Mouse (Mus musculus): ENCODE results near the gene St6galnac1. TPM values are rescaled to one million over a fixed set of nuclear protein-coding genes. Genes with fewer than 3 reads are reported as not detected.

The St6galnac1 gene
- polyA plus RNA-seq, 1 experiment from 2014 or later: not detected

DNA sequence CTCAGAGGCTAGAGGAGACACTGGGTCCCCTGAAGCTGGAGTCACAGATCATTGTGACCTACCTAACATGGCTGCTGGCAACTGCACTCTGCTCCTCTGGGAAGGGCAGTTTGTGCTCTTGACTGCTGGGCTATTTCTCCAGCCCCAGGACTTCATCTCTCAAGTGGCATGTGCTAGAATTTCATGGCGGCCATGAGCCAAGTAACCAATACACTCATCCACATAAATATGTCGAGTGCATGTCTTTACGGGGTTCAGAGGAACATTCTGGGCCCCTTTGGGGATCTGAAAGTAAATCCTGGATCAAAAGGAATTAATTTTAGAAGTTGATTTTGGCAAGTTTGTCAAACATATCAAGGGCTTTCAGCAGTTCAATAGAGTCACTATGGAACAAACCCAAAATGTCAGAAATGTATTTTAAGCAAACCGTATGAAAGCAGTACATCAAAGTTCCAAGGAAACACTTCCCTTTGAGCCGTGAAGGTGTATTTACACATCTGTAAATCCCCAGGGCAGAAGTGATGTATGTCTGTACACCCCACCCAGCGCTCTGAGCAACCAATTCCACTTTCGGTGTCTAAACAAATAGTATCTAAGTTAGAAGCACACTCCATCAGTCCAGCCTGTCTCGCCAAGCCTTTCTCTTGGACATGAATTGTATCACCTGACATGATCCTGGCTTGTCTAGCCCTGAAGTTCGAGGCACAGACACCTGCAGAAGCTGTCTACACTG lies 45.9 kb downstream of the St6galnac1 start:
- no peak for DNase-seq (ENCODE audit: low spot score)

GRCm38 (mm10) chr11:116726156-116726555 lies 49.2 kb downstream of the St6galnac1 start:
- no peak for DNase-seq (ENCODE audit: low spot score)

DNA sequence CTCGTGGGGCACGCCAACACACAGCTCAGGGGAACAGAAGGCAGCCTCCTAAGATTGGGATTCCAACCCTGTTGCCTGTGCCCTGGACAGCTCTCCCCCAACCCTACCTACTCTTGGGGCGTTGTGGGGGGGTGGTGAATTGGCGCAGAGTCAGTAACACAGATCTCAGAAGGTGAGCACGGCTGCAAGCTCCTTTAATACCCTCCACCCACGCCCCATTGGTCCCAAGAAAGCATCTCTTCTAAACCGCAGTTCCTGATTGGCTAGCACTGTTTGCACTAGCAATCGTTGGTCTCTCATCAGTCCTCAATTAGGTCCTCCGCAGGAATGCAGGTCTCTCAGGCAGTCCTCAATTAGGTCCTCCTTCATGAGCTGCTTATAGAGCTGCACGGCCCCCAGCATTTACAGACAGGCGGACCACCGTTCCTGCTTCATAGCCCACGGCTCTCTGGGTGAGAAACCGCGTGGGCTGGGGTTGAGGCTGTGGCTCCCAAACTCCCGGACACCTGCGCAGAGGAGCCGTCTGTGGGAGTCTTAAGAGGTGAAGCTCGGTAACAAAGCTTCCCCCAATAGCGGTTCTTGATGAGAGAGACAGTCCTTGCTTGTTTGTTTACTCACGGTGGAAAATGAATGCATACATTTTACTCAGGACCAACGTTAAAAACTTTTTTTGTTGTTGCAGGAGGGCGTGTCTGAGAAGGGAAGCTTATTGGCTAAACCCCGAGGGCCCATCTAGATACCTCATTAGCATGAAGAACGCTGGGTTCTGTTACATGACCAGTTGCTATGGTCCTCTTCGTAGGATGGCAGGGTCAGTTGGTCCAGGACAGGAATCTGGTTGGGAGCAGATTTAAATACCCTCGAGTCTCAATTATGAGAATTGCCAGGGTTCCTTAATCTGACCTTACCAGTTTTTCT lies 50.0 kb downstream of the St6galnac1 start:
- DNase-seq (ENCODE audit: low spot score): no peak

- DNase-seq (ENCODE audit: low spot score): no peak
Observed at GRCm38 (mm10) chr11:116723064-116723463, 52.2 kb downstream of the St6galnac1 start.

- DNase-seq (ENCODE audit: low spot score): no peak
Observed at GRCm38 (mm10) chr11:116721548-116722271, 53.6 kb downstream of the St6galnac1 start.

GRCm38 (mm10) chr11:116720319-116720865 lies 54.9 kb downstream of the St6galnac1 start:
- no peak for DNase-seq (ENCODE audit: low spot score)

Other genes starting within 250 kb of the St6galnac1 start
- 13.7 and 14.8 TPM in 2 replicates for gene Sphk1, start 244.6 kb downstream of the St6galnac1 start, polyA plus RNA-seq (2015; fragmentation: Nextera tagmentation; extraction: Ambion mirVana)
- gene Ube2o, start 194.1 kb downstream of the St6galnac1 start, polyA plus RNA-seq (2015; fragmentation: Nextera tagmentation; extraction: Ambion mirVana): 6.4 and 6.8 TPM in 2 replicates
- not detected in 2 replicates for gene Aanat, start 189.1 kb downstream of the St6galnac1 start, polyA plus RNA-seq (2015; fragmentation: Nextera tagmentation; extraction: Ambion mirVana)
- 8.8 and 11.2 TPM in 2 replicates for gene Rhbdf2, start 148.5 kb downstream of the St6galnac1 start, polyA plus RNA-seq (2015; fragmentation: Nextera tagmentation; extraction: Ambion mirVana)
- 0.27 and 0.57 TPM in 2 replicates for gene Prcd, start 122.0 kb downstream of the St6galnac1 start, polyA plus RNA-seq (2015; fragmentation: Nextera tagmentation; extraction: Ambion mirVana)
- gene Cygb, start 121.2 kb downstream of the St6galnac1 start, polyA plus RNA-seq (2015; fragmentation: Nextera tagmentation; extraction: Ambion mirVana): 7.9 and 8.1 TPM in 2 replicates
- 4.8 and 5.0 TPM in 2 replicates for gene Mxra7, start 52.5 kb upstream of the St6galnac1 start, polyA plus RNA-seq (2015; fragmentation: Nextera tagmentation; extraction: Ambion mirVana)
- 139 and 143 TPM in 2 replicates for gene Mettl23, start 67.8 kb upstream of the St6galnac1 start, polyA plus RNA-seq (2015; fragmentation: Nextera tagmentation; extraction: Ambion mirVana)
- gene Jmjd6, start 67.9 kb upstream of the St6galnac1 start, polyA plus RNA-seq (2015; fragmentation: Nextera tagmentation; extraction: Ambion mirVana): 58.6 and 62.2 TPM in 2 replicates
- gene Mfsd11, start 76.9 kb upstream of the St6galnac1 start, polyA plus RNA-seq (2015; fragmentation: Nextera tagmentation; extraction: Ambion mirVana): 32.6 and 35.3 TPM in 2 replicates
- gene Srsf2, start 77.6 kb upstream of the St6galnac1 start, polyA plus RNA-seq (2015; fragmentation: Nextera tagmentation; extraction: Ambion mirVana): 853 and 857 TPM in 2 replicates
- gene Mgat5b, start 143.4 kb upstream of the St6galnac1 start, polyA plus RNA-seq (2015; fragmentation: Nextera tagmentation; extraction: Ambion mirVana): 0.55 and 0.69 TPM in 2 replicates